Mouse (Mus musculus): ENCODE data around the gene Syp.

Gene Syp

GRCm38 (mm10) chrX:7638401-7639091 lies at the start of gene Syp:
Gene Syp, plus strand, starts transcription at chrX:7638471.
- in situ Hi-C loops (cut with MboI; ENCODE audit: unreplicated experiment in 2 of 2) = no loop called here

- in situ Hi-C loops (cut with MboI; ENCODE audit: unreplicated experiment in 2 of 2) = no loop called here
These were observed 42.9 kb upstream of the Syp start for GRCm38 (mm10) chrX:7595371-7595770.

- in situ Hi-C loops (cut with MboI; ENCODE audit: unreplicated experiment in 2 of 2) = no loop called here
These were observed 34.3 kb upstream of the Syp start for GRCm38 (mm10) chrX:7604004-7604403.

GRCm38 (mm10) chrX:7604879-7605574 lies 33.2 kb upstream of the Syp start, which contains the start of gene Ccdc22:
Gene Ccdc22, minus strand, starts transcription at chrX:7605517.
- in situ Hi-C loops (cut with MboI; ENCODE audit: unreplicated experiment in 2 of 2) = no loop called here

GRCm38 (mm10) chrX:7605575-7605941 lies 32.7 kb upstream of the Syp start:
- in situ Hi-C loops (cut with MboI; ENCODE audit: unreplicated experiment in 2 of 2) = no loop called here

- in situ Hi-C loops (cut with MboI; ENCODE audit: unreplicated experiment in 2 of 2) = no loop called here
These were observed 31.5 kb upstream of the Syp start, which contains the start of gene Cacna1f for GRCm38 (mm10) chrX:7606783-7607182. Gene Cacna1f, plus strand, starts transcription at chrX:7607083.

- in situ Hi-C loops (cut with MboI; ENCODE audit: unreplicated experiment in 2 of 2) = no loop called here
These were observed 28.2 kb upstream of the Syp start for GRCm38 (mm10) chrX:7610035-7610434.

- in situ Hi-C loops (cut with MboI; ENCODE audit: unreplicated experiment in 2 of 2) = no loop called here
These were observed 27.6 kb upstream of the Syp start for GRCm38 (mm10) chrX:7610536-7611258.

- in situ Hi-C loops (cut with MboI; ENCODE audit: unreplicated experiment in 2 of 2) = no loop called here
These were observed 20.3 kb upstream of the Syp start for GRCm38 (mm10) chrX:7617889-7618551.

- in situ Hi-C loops (cut with MboI; ENCODE audit: unreplicated experiment in 2 of 2) = no loop called here
These were observed 5.7 kb upstream of the Syp start for GRCm38 (mm10) chrX:7632560-7632959.

- in situ Hi-C loops (cut with MboI; ENCODE audit: unreplicated experiment in 2 of 2) = no loop called here
These were observed 3.2 kb upstream of the Syp start for GRCm38 (mm10) chrX:7635101-7635500.

- in situ Hi-C loops (cut with MboI; ENCODE audit: unreplicated experiment in 2 of 2) = loop anchor here in 1 of 2 experiments (10.0 kb wide), 3 partner anchors 55 to 215 kb away; partner anchors contain the start of gene Gpkow
These were observed 1.5 kb downstream of the Syp start for GRCm38 (mm10) chrX:7639536-7640325.

GRCm38 (mm10) chrX:7640785-7641184 lies 2.5 kb downstream of the Syp start:
- in situ Hi-C loops (cut with MboI; ENCODE audit: unreplicated experiment in 2 of 2) = loop anchor here in 1 of 2 experiments (10.0 kb wide), 3 partner anchors 54 to 216 kb away; partner anchors contain the start of gene Gpkow

GRCm38 (mm10) chrX:7645349-7645748 lies 7.1 kb downstream of the Syp start:
- in situ Hi-C loops (cut with MboI; ENCODE audit: unreplicated experiment in 2 of 2) = loop anchor here (5.0 to 10.0 kb wide), 6 partner anchors 37 to 723 kb away; partner anchors contain the start of genes Gpkow (in 1 of the 2) and Magix (in 1 of the 2)

- in situ Hi-C loops (cut with MboI; ENCODE audit: unreplicated experiment in 2 of 2) = loop anchor here (5.0 to 10.0 kb wide), 6 partner anchors 34 to 726 kb away; partner anchors contain the start of genes Gpkow (in 1 of the 2) and Magix (in 1 of the 2)
These were observed 10.5 kb downstream of the Syp start for GRCm38 (mm10) chrX:7648671-7649304.

GRCm38 (mm10) chrX:7657221-7657639 lies 19.0 kb downstream of the Syp start, which contains the start of gene Prickle3:
Gene Prickle3, plus strand, starts transcription at chrX:7657260.
- in situ Hi-C loops (cut with MboI; ENCODE audit: unreplicated experiment in 2 of 2) = no loop called here

- in situ Hi-C loops (cut with MboI; ENCODE audit: unreplicated experiment in 2 of 2) = no loop called here
These were observed 19.9 kb downstream of the Syp start for GRCm38 (mm10) chrX:7658031-7658784.
